Mouse (Mus musculus): ENCODE measurements around the gene Ntn4. TPM values are rescaled to one million over a fixed set of nuclear protein-coding genes. Genes with fewer than 3 reads are reported as not detected.

Gene Ntn4
- total and polyA plus RNA-seq, 2 experiments from 2014 or later = 0.99 to 13.1 TPM

DNA sequence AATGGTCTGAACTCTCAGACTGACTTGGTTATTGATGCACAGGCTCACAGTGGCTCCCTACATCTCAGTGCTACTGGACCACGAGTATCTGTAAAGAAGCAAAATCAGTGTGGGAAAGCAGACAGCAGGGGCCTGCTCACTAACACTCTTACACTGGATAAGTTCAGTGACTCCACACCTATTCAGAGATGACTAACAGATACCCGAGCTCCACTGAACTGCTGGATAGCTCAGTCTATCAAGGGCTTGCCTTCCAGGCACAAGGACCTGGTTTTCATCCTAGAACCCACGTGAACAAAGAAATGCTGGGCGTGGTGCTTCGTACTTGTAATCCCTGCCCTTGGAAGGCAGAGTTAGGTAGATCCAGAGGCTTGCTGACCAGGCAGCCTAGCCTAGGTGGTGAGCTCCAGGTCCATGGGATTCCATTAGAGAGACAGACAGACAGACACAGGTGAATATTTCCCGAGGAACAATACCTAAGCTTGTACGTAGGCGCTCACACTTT, 8.2 kb downstream of the Ntn4 start:
- Histone ChIP-seq H3K36me3 (ENCODE audit: insufficient read depth, low read length) (peaks cover 3% of the 10 kb centered on the region; the same call in 1 of the 2 replicates), H3K4me1 (ENCODE audit: insufficient read depth, low read length) (no peaks in the 10 kb centered on the region), H3K4me2 (ENCODE audit: low read depth, low read length) (no peak overlapping the region), H3K27ac (no peak overlapping the region), H3K9ac (replicated peaks; ENCODE audit: low read length) (no peak overlapping the region), H3K27me3 (ENCODE audit: insufficient read depth, low read length) (no peaks in the 10 kb centered on the region), H3K9me3 (ENCODE audit: low read length) (no peaks in the 10 kb centered on the region), H3K4me3 (ENCODE audit: low read length) (no peak overlapping the region)
- DNase-seq (ENCODE audit: low spot score) (no peak), ATAC-seq (no peak)
- WGBS = 90% methylated on average over 8 of the region's 8 CpGs
- TF ChIP-seq CTCF (IDR thresholded peaks at IDR 0.05; ENCODE audit: low read depth) = no peak

DNA sequence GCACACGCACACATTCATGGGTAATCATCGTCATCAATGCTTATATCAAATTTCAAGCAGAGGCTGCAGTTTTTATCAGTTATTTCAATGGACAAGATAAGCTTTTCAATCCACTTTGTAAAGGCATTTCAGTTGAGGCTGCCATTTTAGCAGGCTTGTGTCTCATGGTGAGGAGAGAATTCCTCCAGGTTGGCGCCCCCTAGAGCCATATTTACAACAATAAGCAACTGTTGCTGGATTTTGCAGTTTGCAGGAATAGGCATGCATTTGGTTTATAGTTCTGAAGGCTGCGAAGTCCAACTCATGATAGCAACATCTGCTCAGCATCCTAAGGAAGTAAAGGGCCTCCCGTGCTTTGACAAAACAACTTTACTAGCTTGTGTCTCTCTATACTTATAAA, 8.6 kb downstream of the Ntn4 start:
- H3K4me1 ChIP-seq (ENCODE audit: insufficient read depth, low read length) = no peaks in the 10 kb centered on the region
- no peak overlapping the region for H3K9ac ChIP-seq (replicated peaks; ENCODE audit: low read length)
- no peak overlapping the region for H3K4me3 ChIP-seq (ENCODE audit: low read length)
- TF ChIP-seq CTCF (IDR thresholded peaks at IDR 0.05; ENCODE audit: low read depth) = 0 out of 2 replicates have a peak, but pooled peaks have one; percentile 17
- H3K36me3 ChIP-seq (ENCODE audit: insufficient read depth, low read length) = peaks cover 3% of the 10 kb centered on the region; the same call in 1 of the 2 replicates
- no peaks in the 10 kb centered on the region for H3K27me3 ChIP-seq (ENCODE audit: insufficient read depth, low read length)
- ATAC-seq (no peak), DNase-seq (ENCODE audit: low spot score) (peak; percentile 20)
- H3K4me2 ChIP-seq (ENCODE audit: low read depth, low read length) = no peak overlapping the region
- WGBS = 80% methylated on average over 5 of the region's 5 CpGs
- no peaks in the 10 kb centered on the region for H3K9me3 ChIP-seq (ENCODE audit: low read length)
- no peak overlapping the region for H3K27ac ChIP-seq

DNA sequence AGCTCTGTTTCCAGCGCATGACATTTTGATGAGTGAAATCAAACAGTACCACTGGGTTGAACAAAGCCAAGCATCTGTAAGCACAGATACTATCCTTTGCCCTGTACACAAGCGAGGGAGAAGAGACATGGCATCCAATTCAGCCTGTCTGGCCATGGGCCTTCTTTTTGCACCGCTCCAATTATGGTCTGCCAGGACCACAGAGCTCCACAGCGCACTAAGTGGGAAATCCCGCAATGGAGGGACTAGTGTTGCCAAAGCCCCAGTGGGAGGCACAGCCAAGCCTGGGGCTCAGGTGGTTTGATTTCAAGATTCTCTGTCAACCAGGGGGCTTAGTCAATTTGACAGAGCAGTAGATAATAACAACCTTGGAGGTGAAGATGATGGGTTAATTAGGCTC, 9.1 kb downstream of the Ntn4 start:
- Histone ChIP-seq H3K4me2 (ENCODE audit: low read depth, low read length) (no peak overlapping the region), H3K9me3 (ENCODE audit: low read length) (no peaks in the 10 kb centered on the region), H3K27ac (no peak overlapping the region), H3K4me3 (ENCODE audit: low read length) (no peak overlapping the region), H3K4me1 (ENCODE audit: insufficient read depth, low read length) (no peaks in the 10 kb centered on the region), H3K9ac (replicated peaks; ENCODE audit: low read length) (no peak overlapping the region), H3K27me3 (ENCODE audit: insufficient read depth, low read length) (no peaks in the 10 kb centered on the region), H3K36me3 (ENCODE audit: insufficient read depth, low read length) (peaks cover 3% of the 10 kb centered on the region; the same call in 1 of the 2 replicates)
- ATAC-seq (no peak), DNase-seq (ENCODE audit: low spot score) (no peak)
- 79% methylated on average over 5 of the region's 5 CpGs for WGBS
- TF ChIP-seq CTCF (IDR thresholded peaks at IDR 0.05; ENCODE audit: low read depth) = no peak

DNA sequence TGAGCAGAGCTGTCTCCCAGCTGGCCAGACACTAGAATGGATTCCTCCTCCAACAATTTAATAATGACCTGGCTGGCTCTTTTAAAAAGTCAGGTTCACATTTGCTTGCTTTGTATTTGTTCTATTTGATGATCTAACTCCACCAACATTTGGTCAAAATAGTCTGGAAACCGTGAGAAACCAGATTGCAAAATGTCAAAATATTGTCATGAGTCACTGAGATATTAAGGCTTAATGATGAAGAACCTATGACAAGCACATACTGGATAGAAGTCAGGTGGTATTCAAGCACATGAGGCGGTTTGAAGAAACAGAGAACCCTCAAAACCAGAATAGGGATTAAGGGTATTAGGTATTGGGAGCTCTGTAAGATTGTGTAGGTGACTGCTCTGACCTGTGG, 12.8 kb downstream of the Ntn4 start:
- ATAC-seq = no peak
- H3K27ac ChIP-seq = no peak overlapping the region
- no peaks in the 10 kb centered on the region for H3K9me3 ChIP-seq (ENCODE audit: low read length)
- no peak overlapping the region for H3K4me2 ChIP-seq (ENCODE audit: low read depth, low read length)
- H3K9ac ChIP-seq (replicated peaks; ENCODE audit: low read length) = no peak overlapping the region
- H3K4me3 ChIP-seq (ENCODE audit: low read length) = no peak overlapping the region
- no peaks in the 10 kb centered on the region for H3K4me1 ChIP-seq (ENCODE audit: insufficient read depth, low read length)
- 74% methylated on average over 2 of the region's 2 CpGs for WGBS
- H3K36me3 ChIP-seq (ENCODE audit: insufficient read depth, low read length) = peaks cover 3% of the 10 kb centered on the region; the same call in 1 of the 2 replicates
- TF ChIP-seq CTCF (IDR thresholded peaks at IDR 0.05; ENCODE audit: low read depth) = no peak
- DNase-seq (ENCODE audit: low spot score) = no peak
- H3K27me3 ChIP-seq (ENCODE audit: insufficient read depth, low read length) = no peaks in the 10 kb centered on the region

DNA sequence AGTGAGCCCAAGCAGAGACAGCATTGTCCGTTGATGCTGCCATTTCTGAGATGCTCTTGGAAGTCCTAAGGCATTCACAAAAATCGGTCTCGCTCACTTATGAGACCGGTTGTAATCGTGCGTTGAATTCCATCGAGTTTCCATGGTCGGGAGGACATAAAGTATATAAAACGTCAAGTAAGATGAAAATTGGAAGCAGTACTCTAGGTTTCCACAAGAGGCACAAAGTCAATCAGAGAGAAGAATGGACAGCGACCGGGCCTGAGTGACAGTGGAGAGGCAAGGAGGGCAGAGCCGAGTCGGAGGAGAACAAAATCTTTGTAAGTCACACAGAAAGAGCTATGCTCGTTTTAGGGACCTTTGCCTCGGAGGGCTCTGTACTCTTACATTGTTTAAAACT, 14.9 kb downstream of the Ntn4 start:
- no peak overlapping the region for H3K4me3 ChIP-seq (ENCODE audit: low read length)
- no peak overlapping the region for H3K4me2 ChIP-seq (ENCODE audit: low read depth, low read length)
- WGBS = 81% methylated on average over 15 of the region's 15 CpGs
- no peaks in the 10 kb centered on the region for H3K9me3 ChIP-seq (ENCODE audit: low read length)
- H3K4me1 ChIP-seq (ENCODE audit: insufficient read depth, low read length) = no peaks in the 10 kb centered on the region
- peak; percentile 21 for TF ChIP-seq CTCF (IDR thresholded peaks at IDR 0.05; ENCODE audit: low read depth)
- no peak overlapping the region for H3K27ac ChIP-seq
- no peak for DNase-seq (ENCODE audit: low spot score)
- H3K27me3 ChIP-seq (ENCODE audit: insufficient read depth, low read length) = no peaks in the 10 kb centered on the region
- H3K9ac ChIP-seq (replicated peaks; ENCODE audit: low read length) = no peak overlapping the region
- no peaks in the 10 kb centered on the region for H3K36me3 ChIP-seq (ENCODE audit: insufficient read depth, low read length)
- no peak for ATAC-seq

DNA sequence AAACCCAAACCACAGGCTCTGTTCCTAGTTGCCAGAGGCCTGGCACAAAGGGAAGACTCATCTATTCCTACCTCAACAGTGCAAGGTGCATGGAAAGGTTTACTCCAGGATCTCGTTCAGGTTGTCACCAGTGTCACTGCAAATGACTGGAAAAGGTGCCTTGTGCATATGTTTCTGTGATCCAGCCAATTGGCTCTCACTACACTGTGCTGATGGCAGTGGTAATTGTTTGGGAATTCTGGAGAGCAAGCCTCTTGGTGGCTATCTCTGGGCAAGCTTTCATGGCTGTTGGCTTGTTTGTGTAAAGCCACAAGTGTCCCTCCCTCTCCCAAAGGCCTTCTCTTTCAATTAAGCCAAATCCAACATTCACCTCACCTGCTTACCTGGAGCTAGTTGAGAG, 19.3 kb downstream of the Ntn4 start:
- Histone ChIP-seq H3K4me2 (ENCODE audit: low read depth, low read length) (no peak overlapping the region), H3K36me3 (ENCODE audit: insufficient read depth, low read length) (no peaks in the 10 kb centered on the region), H3K4me1 (ENCODE audit: insufficient read depth, low read length) (no peaks in the 10 kb centered on the region), H3K4me3 (ENCODE audit: low read length) (no peak overlapping the region), H3K9me3 (ENCODE audit: low read length) (no peaks in the 10 kb centered on the region), H3K9ac (replicated peaks; ENCODE audit: low read length) (no peak overlapping the region), H3K27me3 (ENCODE audit: insufficient read depth, low read length) (no peaks in the 10 kb centered on the region), H3K27ac (no peak overlapping the region)
- TF ChIP-seq CTCF (IDR thresholded peaks at IDR 0.05; ENCODE audit: low read depth) = no peak
- no peak for ATAC-seq
- DNase-seq (ENCODE audit: low spot score) = no peak
- WGBS = 82% methylated on average over 1 of the region's 1 CpGs

DNA sequence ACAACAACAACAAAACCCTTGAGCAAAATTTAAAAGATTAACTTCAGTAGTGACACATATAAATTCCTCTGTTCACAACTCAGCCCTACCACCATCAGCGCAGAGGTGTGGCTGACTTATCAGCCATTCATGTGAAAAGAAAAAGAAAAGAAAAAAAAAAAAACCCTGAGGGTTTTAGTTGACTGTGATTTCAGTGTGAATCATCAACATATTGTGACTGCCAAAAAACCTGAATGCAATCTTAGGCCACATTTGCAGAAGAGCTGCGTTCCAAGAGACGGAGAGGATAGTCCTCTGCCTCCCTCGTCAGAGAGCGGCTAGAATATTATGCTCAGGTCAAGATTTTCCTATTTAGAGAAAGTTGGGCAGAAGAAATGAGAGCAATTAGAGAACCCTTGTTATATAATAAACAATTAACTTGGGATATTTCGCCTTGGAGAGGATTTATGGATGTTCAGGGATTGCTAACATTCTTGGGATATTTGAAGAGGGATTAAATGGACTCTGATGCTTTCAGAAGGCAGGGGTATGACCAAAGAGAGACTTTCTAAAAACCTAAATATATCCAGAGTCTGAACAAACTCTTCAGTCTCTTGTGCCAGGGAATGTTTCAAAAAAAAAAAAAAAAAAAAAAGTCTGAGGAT, 21.0 kb downstream of the Ntn4 start:
- no peaks in the 10 kb centered on the region for H3K9me3 ChIP-seq (ENCODE audit: low read length)
- H3K4me1 ChIP-seq (ENCODE audit: insufficient read depth, low read length) = no peaks in the 10 kb centered on the region
- H3K27me3 ChIP-seq (ENCODE audit: insufficient read depth, low read length) = no peaks in the 10 kb centered on the region
- H3K4me3 ChIP-seq (ENCODE audit: low read length) = no peak overlapping the region
- no peak overlapping the region for H3K9ac ChIP-seq (replicated peaks; ENCODE audit: low read length)
- no peak for TF ChIP-seq CTCF (IDR thresholded peaks at IDR 0.05; ENCODE audit: low read depth)
- H3K36me3 ChIP-seq (ENCODE audit: insufficient read depth, low read length) = no peaks in the 10 kb centered on the region
- no peak overlapping the region for H3K27ac ChIP-seq
- no peak overlapping the region for H3K4me2 ChIP-seq (ENCODE audit: low read depth, low read length)
- ATAC-seq = no peak
- 83% methylated on average over 6 of the region's 6 CpGs for WGBS
- DNase-seq (ENCODE audit: low spot score) = no peak
